Mouse (Mus musculus): Measurements from ENCODE around the gene Uvssa.
"Not testable (repeated sequence)": the region's sequence is repeated elsewhere in the genome, so short reads cannot be mapped to it uniquely, and the experiment has no call there.

The Uvssa gene

DNA sequence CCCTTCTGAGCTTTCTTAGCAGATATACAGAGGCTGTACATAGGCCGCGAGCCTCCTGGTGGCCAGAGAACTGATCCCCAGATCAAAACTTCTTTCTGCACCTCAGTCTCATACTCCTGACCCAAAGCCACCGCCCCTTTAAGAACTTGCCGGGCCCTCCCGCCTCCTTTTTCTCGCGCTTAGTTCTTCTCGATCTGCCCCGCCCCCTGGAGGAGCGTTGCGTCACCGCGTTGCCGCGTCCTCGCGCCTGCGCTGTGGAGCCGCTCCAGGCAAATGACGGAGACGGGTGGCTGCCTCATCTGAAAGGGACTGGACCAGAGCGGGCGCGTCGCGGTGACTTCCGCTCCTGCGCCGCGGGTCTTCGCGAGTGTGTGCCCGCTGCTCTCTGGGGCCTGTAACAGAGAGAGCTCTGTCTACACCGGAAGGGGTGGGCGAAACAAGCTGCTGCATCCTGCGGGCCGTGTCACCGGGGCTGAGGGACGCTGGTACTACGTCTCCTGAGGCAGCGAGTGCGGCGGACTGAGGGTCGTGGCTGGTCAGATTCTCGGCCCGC lies at the start of gene Uvssa:
Gene Uvssa (plus strand): TSS at position 248 of the 553 bp plus-strand sequence.
- peak; percentile 100 for DNase-seq (ENCODE audit: low read depth, low spot score)

DNA sequence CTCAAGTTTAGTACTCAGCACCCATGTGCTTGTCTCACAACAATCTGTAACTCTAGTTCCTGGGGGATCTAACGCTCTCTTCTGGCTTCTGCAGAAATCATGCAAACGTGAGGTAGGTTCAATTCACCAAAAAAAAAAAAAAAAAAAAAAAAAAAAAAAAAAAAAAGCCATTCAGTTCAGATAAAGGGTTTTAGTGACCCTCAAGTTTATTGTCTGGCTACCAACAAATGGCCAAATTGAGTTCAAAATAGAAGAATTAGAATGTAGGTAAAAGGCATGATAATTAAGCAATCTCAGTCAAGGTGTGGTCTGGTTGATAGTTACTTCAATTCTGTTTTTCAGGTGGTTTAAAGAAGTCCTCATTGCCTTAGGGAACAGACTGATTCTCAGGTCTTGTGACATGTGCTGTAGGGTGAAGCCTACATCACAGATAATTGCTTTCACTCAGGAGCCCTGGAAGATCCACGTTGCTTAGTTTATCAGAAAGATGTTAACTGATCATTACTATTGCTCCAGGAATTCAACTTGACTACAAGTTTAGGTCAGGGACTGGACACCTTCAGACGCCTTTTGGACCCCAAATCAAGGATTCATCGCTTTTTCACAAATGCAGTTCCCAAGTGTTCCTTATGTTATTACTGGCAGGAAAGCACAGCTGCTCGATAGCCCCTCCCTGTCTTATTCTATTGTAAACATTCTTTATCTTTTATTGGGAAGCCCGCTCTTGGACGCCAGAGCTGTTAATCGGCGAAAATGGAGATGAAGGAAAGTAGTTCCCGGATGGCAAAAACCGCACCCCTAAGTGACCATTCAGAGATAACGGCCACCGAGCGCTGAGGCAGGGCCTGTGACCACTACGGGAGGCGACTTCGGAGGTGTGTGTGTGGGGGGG lies 43.7 kb upstream of the Uvssa start:
- no peak for DNase-seq (ENCODE audit: low read depth, low spot score)

DNA sequence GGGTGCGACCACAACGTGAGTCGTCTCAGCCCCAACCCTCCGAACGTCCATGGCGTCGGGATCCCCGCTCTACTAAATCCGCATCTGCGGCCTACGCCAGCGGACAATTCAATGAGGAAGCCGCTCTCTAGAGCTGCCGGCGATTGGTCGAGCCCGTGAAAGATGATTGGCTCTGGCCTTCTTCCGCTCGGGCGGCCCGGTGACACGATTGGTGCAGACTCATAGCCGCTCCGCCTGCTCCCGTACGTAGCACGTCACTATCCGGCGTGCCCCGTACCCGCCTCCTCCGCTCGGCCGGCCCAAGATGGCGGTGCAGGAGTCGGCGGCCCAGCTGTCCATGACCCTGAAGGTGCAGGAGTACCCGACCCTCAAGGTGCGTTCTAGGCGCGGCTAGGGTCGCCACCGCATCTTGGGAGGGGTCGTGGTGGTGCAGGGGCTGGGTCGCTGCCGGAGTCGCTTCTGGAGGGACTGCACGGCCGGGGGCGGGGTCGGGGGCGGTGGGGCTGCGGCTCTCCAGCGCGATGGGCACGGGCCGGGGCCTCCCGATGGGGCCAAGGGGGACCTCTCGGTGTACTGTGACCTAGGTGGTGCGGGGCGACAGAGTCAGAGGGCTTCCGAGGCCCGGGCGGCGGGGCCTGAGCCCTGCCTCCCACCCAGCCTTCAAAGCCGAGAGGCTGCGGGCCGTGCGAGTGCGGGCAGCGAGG lies 42.9 kb upstream of the Uvssa start, which contains the start of gene Maea:
Gene Maea (plus strand): TSS at position 237 of the 704 bp plus-strand sequence.
- DNase-seq (ENCODE audit: low read depth, low spot score), result peak; percentile 99

DNA sequence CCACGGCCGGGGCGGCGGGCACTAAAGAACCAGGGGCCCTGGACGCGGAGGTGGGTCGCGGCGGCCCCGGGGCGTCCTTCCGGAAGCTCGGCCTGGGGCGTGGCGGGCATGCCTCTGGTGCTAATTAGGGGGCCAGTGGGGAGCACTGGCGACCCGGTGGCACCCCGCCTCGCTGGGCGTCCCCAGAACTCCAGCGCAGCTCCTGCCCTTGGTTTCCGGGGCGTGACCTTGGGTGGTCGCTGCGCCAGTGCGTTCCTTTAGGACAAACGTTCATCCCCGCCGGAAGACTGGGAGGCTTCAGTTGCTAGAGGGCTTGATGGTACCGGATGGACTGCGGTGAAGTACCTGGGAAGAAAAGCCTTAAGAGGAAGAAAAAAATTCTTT lies 42.4 kb upstream of the Uvssa start:
- peak; percentile 50 for DNase-seq (ENCODE audit: low read depth, low spot score)

DNA sequence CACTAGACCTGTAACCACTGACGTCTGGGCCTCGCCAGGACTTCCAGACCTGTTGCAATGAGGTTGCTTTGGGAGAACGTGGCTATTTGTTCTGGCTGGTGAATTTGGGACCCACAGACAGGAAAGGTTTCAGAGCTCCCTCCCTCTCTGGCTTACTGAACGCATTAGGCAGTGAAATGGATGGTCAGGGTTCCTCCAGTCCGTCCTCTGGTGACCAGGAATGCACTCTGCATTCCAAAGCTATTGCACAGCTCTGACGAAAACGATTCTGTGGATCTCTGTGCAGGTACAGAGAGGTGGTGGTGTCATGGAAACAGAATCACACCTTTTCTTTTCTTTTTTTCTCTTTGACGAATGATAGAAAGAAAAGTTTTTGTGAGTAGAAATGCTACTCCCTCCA lies 41.1 kb upstream of the Uvssa start:
- peak; percentile 72 for DNase-seq (ENCODE audit: low read depth, low spot score)

DNA sequence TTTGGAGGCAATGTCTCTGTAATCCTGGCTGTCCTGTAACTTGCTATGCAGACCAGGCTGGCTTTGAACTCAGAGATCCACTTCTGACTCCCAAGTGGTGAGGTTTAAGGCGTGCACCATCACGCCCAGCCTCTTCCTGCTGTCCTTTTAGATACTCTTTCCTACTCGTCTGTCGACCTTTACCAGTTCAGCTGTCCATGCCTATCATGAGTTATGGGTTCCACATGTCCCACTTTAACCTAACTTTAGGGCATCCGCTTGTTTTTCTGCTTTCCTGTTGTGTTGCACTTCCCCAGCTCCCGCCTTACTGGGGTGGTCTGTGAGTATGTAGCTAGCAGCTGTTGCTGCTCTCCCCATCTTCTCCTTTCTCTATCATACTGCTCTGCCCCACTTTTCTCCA lies 37.2 kb upstream of the Uvssa start:
- no peak for DNase-seq (ENCODE audit: low read depth, low spot score)

DNA sequence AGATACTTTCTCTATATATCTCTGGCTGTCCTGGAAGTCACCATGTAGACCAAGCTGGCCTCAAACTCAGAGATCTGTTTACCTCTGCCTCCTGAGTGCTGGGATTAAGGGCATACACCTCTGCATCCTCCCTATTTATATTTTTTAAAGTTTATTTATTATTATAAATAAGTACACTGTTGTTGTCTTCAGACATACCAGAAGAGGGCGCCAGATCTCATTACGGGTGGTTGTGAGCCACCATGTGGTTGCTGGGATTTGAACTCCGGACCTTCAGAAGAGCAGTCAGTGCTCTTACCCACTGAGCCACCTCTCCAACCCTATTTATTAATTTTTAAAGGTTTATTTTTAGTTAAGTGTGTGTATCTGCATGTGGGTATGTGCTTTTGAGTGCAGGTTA lies 36.1 kb upstream of the Uvssa start:
- not testable (repeated sequence) for DNase-seq (ENCODE audit: low read depth, low spot score)

DNA sequence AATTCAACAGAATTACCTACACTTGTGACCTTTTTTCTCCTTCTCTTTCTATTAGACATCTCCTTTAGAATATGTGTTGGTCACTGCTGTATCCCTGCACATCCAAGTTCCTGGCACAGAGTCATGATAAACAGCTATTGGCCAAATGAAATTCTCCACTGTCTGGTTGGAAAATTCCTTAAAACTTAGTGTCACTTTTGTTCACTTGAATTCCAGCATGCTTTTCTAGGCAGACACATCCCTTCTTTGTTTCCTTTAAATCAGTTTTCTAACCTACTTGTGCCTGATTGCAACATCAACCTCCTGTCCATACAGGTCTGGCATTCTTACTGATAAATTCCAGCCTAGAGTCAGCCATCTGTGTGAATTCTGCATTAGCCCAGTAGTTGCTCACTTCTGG lies 35.5 kb upstream of the Uvssa start:
- peak; percentile 87 for DNase-seq (ENCODE audit: low read depth, low spot score)

DNA sequence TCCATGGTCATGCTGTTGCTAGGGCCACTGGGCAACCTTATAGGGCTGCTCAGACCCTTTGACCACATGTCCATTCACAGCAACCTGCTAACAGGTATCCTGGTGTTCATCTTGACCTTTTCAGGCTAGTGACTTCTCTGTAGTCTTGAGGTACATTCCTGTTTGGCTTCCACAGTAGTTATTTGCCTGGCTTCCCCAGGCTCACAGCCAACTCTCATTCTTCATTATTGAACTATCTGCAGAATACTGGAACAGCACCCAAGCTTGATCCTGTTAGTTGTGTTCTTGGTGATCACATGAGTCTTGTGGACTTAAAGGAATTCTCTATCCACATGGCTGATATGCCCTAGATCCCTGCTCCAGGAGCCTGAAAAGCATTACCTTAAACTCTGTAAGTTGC lies 34.8 kb upstream of the Uvssa start:
- DNase-seq (ENCODE audit: low read depth, low spot score), result no peak

DNA sequence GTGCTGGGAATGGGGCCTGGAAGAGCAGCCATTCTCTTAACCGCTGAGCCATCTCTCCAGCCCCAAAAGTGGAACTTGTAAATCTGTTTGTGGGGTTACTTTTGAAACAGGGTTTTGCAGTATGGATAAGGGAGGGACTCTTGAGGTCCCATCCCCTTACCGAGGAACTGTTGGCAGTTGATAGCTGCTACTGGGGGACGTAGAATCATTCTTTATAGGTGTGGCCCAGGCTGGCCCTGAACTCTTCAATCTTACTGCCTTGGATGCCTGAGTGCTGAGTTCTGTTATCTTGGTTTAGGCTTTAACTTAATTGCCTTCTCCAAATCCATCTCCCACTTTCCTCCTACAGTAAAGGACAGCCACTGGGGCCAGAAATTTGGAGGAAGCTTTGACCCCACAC lies 34.3 kb upstream of the Uvssa start:
- DNase-seq (ENCODE audit: low read depth, low spot score), result no peak

DNA sequence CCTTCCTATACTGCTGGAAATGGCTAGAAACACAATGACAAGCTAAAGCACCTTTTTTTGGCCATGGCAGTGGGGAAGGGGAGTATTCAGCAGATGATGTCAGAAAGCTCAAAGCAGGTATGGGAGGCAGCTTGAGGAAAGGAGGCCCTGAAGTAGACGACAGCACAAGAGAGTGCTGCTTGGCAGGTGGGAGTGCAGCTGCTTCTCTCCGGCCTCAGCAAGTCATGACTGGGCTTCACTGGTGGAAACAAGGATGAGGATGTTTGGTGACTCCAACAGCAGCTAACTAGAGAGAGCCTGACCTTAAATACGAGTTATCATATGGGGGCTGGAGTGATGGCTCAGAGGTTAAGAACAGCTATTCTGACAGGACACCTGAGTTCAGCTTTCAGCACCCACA lies 30.7 kb upstream of the Uvssa start:
- no peak for DNase-seq (ENCODE audit: low read depth, low spot score)

DNA sequence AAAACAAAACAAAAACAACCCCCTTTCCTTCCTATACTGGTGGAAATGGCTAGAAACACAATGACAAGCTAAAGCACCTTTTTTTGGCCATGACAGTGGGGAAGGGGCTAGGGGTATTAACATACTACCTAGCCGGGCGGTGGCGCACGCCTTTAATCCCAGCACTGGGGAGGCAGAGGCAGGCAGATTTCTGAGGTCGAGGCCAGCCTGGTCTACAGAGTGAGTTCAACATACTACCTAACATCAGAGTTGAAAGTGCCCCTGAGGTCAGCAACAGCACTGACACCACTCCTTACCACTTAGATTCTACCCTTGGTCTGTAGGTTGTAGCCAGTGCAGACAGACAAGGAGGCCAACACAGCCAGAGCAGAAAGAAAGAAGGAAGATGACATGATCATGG lies 29.1 kb upstream of the Uvssa start:
- DNase-seq (ENCODE audit: low read depth, low spot score), result no peak

DNA sequence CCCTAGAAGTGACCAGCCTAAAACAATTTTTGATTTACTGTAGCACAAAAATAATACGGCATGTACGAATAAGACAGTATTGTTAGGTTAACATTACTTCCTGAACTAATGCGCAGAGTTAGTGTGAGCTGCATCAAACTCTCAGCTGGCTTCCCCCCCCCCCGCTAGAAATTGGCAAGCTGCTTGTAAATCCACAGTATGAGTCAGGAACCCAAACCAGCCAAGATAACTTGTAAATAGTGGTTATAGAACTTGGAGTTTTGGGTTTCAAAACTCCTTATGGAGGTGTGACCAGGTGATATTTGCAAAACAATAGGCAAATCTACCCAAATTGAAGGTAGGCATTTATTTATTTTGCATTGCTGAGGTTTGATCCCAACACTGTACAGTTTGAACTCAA lies 28.6 kb upstream of the Uvssa start:
- peak; percentile 51 for DNase-seq (ENCODE audit: low read depth, low spot score)

DNA sequence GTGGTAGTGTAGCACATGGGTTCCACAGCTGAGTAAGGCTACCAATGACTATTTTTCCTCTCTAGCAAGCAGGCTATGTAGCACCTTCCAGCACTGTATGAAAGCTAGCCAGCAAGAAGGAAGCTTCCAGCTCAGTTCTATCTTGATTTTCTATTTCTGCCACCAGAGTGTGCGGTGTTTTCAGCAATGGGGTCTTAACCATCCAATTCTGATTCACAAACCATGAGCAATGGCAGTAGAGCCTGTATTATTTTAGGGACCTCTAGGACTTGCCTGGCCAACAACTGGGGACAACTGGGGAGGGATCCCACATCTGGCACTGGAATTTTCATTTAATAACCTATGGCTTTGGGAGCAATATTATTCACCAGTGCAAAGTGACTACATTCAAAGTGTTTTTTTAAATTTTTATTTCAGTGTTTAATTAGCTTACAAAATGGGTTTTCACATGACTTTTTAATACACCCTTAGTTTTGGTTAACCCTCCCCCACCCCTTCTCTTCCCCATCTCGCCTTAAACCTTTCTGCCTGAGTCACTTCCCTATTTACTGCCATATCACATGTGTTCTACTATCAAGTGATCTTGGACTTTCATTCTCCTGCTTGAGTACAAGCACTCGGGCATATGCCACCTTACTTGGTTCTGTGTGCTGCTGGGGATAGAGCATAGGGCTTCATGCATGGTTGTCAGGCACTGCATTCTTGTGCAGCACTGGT lies 26.6 kb upstream of the Uvssa start:
- DNase-seq (ENCODE audit: low read depth, low spot score), result peak; percentile 42

DNA sequence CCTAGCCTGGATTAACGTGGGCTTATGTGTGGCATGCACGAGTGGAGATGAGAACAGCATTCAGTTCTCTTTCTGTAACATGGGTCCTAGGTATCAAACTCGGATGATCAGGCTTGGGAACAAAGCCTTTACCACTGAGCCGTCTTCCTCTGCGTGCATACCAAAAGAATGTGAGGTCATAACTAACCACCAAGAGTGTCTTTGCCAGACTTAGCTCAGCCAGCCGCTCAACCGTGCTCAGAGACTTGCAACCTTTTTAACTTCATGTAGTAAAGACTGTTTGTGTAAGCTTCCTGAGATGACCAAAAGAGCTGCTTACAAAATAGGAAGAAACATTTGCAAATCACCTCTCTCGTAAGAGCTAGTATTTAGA lies 26.1 kb upstream of the Uvssa start:
- peak; percentile 64 for DNase-seq (ENCODE audit: low read depth, low spot score)

DNA sequence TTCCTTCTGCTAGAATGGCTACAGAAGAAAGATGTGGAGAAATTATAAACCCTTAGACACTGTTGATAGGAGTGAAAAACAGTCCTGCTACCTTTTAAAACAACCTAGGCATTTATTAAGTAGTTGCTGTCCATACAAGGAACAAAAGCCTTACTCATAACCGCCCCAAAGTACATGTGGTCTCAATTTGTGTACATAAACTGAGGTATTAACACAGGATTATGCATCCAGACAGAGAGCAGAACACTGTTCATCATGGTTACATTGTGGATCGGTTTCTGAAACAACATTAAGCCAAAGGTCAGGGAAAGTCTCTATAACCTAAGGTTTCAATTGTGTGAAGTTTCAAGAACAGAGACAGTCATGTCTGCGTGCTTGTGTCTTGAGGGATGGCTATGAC lies 25.3 kb upstream of the Uvssa start:
- peak; percentile 61 for DNase-seq (ENCODE audit: low read depth, low spot score)

DNA sequence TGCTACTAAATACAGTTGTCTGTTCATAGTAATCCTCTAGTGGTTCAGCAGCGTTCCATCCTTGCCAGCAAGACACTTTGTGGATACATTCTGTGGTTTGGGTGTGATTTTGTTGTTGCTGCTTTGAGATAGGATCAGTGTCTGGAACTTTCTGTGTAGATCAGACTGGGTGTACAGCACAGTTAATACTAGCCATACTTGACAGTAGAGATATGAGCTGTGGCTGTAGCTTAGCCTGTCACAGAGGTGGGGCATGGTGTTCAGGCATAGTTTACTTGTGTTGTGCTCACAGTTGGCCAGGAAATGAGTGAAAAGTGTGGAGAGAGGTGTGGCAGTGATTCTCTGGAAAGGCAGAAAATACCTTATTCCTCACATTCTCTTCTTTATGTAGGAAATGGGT lies 20.9 kb upstream of the Uvssa start:
- no peak for DNase-seq (ENCODE audit: low read depth, low spot score)

DNA sequence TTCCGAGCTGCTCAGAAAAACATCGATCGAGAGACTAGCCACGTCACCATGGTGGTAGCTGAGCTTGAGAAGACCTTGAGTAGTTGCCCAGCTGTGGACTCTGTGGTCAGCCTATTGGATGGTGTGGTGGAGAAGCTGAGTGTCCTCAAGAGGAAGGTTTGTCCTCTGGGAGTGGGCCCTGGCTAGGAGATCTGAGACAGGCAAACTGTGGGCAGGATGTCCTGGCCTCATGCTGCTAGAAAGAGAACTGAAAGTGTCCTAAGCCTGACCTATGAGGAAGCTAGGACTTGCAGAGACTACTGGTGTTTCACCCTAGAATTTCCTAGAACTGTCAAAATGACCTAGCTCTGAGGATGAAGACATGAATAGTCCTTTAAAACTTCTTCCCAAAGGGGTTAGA lies 19.9 kb upstream of the Uvssa start:
- DNase-seq (ENCODE audit: low read depth, low spot score), result no peak

DNA sequence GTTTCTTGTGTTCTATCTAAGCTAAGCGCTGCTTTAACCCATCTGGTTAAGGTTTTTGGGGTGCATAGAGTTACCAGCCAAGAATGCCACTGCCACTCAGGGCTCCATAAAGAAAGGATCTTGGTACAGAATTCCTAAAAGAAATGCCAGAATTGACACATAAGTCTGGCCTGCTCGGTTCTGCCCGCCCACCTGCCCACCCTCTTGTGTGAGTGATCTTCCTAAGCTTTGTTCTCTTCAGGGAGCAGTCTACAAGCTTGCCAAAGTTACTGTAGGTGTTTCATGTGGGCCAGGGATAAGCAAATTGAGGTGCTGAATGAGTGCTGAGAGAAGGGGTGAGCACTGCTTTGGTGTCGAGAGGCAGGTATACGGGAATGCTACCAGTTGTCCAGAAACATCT lies 15.1 kb upstream of the Uvssa start:
- no peak for DNase-seq (ENCODE audit: low read depth, low spot score)

DNA sequence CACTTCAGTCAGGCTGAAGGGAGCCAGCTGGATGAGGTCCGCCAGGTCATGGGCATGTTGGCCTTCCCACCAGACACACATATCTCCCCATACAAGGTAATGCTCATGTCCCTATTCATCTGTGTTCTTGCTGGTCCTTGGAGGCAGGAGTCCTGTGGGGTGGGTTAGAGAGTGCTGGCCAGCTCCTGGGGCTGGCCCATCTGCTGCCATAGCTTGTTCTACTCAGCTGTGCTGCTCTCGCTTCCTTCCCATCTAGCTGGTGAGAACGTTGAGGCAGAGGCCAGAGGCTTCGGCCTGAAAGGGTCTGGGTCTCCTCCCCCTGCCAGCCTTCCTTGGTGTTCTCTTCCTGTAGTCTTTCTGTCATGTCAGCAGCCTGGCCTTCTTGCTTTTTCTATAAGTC lies 9.7 kb upstream of the Uvssa start:
- no peak for DNase-seq (ENCODE audit: low read depth, low spot score)

DNA sequence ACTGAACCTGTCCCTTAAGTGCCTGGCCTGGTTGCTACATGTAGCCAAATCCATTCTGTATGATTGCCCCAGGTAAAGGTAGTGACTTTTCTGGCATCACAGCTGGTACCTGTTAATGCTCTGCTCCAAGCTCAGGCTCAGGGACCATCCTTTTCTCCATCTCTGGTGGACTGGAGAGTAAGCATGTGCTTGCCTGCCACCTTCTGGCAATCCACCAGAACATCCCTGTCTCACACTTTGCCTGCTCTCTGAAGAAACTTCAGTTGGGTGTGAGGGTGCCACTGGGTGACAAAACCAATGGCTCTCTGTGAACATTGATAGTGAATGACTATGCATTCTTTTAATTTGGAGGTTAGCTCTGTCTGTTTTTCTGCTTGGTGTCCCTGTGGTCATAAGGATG lies 7.2 kb upstream of the Uvssa start:
- peak; percentile 63 for DNase-seq (ENCODE audit: low read depth, low spot score)

DNA sequence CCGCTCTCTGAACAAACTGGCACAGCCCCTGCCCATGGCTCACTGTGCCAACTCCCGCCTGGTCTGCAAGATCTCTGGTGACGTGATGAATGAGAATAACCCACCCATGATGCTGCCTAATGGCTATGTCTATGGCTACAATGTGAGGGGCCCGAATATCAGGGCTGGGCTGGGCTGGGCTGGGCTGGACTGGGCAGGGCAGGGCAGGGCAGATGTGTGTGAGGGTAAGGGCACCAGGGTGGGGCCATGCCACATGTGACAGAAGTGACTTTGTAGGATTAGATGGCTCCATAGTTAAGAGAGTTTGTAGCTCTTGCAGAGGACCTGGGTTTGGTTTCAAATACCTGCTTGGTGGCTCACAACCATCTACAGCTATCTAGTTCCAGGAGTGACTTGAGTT lies 6.7 kb upstream of the Uvssa start:
- DNase-seq (ENCODE audit: low read depth, low spot score), result no peak
